Mouse (Mus musculus): ENCODE results near the gene Ngef.
A peak's percentile ranks its signal among the peaks of the same experiment; 100 is the strongest.
"Not testable (repeated sequence)": the region's sequence is repeated elsewhere in the genome, so short reads cannot be mapped to it uniquely, and the experiment has no call there.

The Ngef gene

GRCm38 (mm10) chr1:87482546-87482945 lies 91.1 kb downstream of the Ngef start:
- DNase-seq (ENCODE audit: inconsistent age in 2 of 2, low spot score in 1 of 2): no peak

DNA sequence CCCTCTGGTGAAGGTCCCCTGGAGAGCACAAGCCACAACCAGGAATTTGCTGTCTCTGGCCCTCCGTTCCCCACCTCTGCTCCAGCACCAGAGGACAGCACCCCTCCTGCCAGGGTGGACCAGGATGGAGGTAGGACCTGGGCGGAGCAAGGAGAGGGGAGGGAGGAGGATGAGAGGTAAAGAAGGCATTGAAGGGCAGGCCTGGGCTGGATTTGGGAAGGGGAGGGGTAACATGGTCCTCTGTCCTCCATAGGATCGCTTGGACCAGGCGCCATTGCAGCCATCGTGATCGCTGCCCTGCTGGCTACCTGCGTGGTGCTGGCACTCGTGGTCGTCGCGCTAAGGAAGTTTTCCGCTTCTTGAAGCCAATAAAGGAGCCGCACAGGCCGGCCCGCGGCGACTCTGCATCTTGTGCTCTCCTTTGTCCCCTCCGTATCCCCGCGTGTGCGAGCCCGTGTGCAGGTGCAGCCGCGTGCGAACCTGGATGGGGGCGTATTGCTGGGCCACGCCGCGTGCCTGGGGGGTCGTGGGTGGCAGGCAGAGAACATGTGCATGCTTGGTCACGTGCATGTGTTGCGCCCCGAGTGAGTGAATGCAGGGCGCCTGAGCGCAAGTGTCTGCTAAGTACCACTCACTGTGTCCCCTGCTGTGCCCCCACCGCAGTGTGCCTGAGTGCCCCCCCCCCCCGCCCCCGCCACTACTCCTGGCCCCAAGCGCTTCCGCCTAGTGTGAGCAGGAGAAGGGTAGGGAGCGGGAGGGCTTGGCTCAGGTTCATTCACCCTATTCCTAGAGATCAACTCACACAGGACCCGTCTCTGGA lies 98.4 kb downstream of the Ngef start:
- no peak for DNase-seq (ENCODE audit: inconsistent age in 2 of 2, low spot score in 1 of 2)

DNA sequence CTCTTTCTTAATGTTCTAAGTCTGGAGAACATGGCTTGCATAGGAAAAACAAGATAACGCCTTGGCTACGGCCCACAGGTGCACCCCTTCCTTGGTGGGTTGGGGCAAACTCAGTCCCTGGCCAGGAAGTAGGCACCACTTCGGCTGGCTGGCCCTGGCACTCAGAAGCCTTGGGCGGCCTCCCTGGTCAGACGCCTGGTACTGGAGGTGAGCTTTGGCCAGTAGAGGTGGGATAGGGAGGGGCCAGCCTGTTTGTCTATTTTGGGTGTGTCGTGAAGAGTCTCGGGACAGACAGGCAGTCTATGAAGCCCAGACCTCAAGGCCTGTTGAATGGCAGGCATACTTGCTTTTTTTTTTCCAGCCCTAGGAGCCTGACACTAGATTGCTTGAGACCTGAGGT lies 101.1 kb downstream of the Ngef start:
- DNase-seq (ENCODE audit: inconsistent age in 2 of 2, low spot score in 1 of 2): no peak

- DNase-seq (ENCODE audit: inconsistent age in 2 of 2, low spot score in 1 of 2): no peak
Measured at GRCm38 (mm10) chr1:87471914-87472313, 101.8 kb downstream of the Ngef start.

DNA sequence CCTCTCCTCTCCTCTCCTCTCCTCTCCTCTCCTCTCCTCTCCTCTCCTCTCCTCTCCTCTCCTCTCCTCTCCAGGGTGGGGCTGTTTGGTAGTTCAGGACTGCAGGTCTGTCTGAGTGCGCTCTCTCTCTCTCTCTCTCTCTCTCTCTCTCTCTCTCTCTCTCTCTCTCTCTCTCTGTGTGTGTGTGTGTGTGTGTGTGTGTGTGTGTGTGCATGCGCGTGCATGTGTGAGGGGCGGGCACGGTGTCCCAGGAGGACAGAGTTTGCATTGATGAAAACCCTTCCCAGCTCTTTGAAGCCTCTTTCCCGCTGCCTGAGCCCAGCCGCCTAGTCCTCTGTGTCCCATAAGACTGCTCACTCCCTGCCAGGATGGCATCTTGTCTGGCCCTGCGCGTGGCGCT lies 103.7 kb downstream of the Ngef start, which contains the start of gene Snorc:
Snorc (plus strand) TSS at position 301 of the 400 bp plus-strand sequence.
- not testable (repeated sequence) for DNase-seq (ENCODE audit: inconsistent age in 2 of 2, low spot score in 1 of 2)

DNA sequence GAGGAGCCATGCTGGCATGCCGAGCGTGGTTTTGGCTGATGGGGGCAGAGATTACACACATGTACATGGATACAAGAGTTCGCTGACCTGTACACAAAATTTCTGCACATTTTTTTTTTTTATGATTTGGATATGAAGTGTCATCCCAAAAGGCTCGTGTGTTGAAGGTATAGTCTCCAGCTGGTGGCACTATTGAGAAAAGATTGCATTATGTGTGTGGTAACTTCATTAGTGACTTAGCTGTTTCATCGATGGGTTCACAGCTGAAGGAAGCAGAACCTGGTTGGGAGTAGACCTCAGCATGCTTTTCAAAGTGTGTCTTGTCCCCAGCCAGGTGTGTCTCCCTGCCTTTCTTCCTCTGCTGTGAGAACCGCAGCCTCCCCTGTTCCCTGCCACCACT lies 105.3 kb downstream of the Ngef start:
- DNase-seq (ENCODE audit: inconsistent age in 2 of 2, low spot score in 1 of 2): no peak

DNA sequence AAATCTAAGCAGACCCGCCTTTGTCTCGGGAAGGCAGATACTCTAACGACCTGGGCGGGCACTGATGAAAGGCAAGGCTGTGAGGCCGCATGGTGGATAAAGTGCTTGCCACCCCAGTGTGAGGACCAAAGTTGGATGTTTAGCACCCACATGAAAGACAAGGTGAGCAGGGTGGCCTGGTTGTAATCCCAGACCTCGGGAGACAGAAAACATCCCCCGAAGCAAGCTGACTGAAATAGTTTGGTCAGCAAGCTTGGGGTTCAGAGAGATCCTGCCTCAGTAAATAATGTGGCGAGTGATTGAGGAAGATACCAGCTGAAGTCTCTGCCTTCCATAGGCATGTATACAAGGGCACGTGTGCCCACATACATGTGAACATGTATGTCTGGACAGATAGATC lies 106.2 kb downstream of the Ngef start:
- no peak for DNase-seq (ENCODE audit: inconsistent age in 2 of 2, low spot score in 1 of 2)

DNA sequence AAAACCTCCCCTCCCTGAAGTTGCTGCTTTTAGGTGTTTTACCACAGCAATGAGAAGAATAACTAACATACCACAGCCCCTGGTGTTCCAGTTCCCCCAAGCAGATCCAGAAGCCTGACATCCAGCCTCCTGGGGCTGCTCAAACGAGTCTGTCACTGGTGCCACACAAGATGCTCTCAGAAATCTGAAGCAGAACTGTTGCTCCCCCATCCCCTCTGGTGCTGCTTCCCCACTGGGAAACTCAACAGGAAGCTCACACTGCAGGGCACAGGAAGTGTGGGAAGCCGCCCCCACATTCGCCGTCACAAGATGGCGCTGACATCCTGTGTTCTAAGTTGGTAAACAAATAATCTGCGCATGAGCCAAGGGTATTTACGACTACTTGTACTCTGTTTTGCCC lies 113.8 kb downstream of the Ngef start:
- not testable (repeated sequence) for DNase-seq (ENCODE audit: inconsistent age in 2 of 2, low spot score in 1 of 2)

GRCm38 (mm10) chr1:87458045-87458444 lies 115.6 kb downstream of the Ngef start:
- DNase-seq (ENCODE audit: inconsistent age in 2 of 2, low spot score in 1 of 2): no peak

DNA sequence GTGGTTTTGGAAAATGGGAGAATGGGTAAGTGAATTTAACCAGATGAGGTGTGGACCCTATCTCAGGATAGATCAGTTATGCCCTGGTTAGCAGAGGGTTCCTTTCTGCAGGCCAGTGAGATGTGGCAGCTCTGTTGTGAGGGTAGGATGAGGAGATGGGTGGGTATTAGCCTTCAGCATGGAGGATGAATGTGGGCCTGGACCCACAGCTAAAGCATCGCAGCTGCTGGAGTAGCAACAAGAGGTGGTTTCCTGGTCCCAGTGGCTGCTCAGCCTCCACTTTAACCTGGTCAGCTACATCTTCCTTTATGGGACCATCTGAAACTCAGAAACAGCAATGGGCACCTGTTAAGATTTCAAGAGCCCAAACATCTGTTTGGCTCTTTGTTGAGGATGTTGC lies 117.2 kb downstream of the Ngef start:
- no peak for DNase-seq (ENCODE audit: inconsistent age in 2 of 2, low spot score in 1 of 2)

- no peak for DNase-seq (ENCODE audit: inconsistent age in 2 of 2, low spot score in 1 of 2)
Measured at GRCm38 (mm10) chr1:87449432-87449831, 124.2 kb downstream of the Ngef start.

DNA sequence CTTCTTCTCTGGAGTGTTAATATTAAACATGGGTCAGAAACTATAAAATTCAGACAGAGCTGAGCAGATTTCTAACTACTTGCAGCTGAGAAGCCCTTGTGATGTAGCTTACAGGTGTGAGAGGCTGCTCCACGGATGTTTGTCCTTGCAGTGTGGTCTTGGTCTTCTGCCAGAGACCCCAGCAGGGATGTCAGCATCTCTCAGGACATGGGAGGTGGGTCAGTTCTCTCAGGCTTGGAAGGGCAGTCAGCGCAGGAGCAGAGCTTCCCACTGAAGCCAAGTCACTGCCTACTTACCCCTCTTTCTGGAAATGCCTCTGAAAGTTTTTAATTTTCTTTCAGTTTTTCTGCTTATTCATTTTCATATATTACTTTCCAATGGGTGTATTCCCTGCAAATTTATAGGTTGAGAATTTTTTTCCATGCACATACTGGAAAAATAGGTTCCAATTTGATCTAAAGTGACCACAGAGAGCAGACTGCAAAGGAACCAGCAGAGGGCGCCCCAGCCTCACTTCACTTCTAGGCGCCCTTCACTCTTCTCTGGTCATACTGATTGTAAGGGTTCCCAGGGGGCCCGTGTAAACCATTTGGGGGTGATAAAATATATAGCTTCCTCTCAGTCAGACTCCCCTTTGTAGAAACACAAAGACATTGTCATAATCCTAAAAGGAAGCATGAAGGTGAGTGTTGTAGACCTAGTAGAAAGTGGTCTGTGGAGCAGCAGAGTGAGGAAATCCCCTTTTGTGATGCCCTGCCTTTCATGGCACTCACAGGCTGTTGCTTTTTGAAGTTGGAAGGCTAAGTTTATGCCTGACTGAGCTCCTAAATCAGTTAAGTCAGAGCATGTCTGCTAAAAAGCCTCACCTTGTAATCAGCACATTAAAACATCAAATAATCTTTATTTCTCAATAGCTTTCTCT lies 126.2 kb downstream of the Ngef start:
- peak; percentile 24 to 76 for DNase-seq (ENCODE audit: inconsistent age in 2 of 2, low spot score in 1 of 2)

- DNase-seq (ENCODE audit: inconsistent age in 2 of 2, low spot score in 1 of 2): no peak
Measured at GRCm38 (mm10) chr1:87436583-87436982, 137.1 kb downstream of the Ngef start.

DNA sequence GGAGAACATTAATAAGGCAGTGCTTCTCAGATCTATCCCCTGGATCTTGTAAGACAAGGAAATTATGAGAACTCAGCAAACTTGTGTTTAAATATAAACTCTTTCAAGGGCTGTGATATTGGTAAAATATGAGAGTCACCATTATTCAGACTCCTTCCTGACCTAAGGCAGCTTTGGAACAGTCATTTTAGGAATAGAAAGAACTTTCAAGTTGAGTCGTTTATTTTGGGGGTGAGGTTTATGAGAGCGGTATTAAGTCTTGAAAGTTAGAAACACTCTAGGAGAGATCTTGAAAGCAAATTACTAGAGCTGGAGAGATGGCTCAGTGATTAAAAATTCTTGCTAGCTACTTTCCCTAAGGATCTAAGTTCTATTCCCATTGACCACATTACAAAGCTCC lies 138.5 kb downstream of the Ngef start:
- no peak for DNase-seq (ENCODE audit: inconsistent age in 2 of 2, low spot score in 1 of 2)
